Mouse (Mus musculus): ENCODE measurements around the gene H2-DMb1.

The H2-DMb1 gene

GRCm38 (mm10) chr17:34123111-34123510 lies 29.8 kb upstream of the H2-DMb1 start:
- DNase-seq (ENCODE audit: low spot score), result no peak

GRCm38 (mm10) chr17:34123518-34123917 lies 29.4 kb upstream of the H2-DMb1 start:
- peak; percentile 36 for DNase-seq (ENCODE audit: low spot score)

- no peak for DNase-seq (ENCODE audit: low spot score)
These were observed 28.2 kb upstream of the H2-DMb1 start for GRCm38 (mm10) chr17:34124649-34125048.

- DNase-seq (ENCODE audit: low spot score), result no peak
These were observed 25.9 kb upstream of the H2-DMb1 start for GRCm38 (mm10) chr17:34126826-34127420.

- no peak for DNase-seq (ENCODE audit: low spot score)
These were observed 25.4 kb upstream of the H2-DMb1 start for GRCm38 (mm10) chr17:34127475-34127874.

- no peak for DNase-seq (ENCODE audit: low spot score)
These were observed 24.5 kb upstream of the H2-DMb1 start for GRCm38 (mm10) chr17:34128264-34128937.

GRCm38 (mm10) chr17:34128944-34129791 lies 23.7 kb upstream of the H2-DMb1 start:
- no peak for DNase-seq (ENCODE audit: low spot score)

- DNase-seq (ENCODE audit: low spot score), result no peak
These were observed 22.6 kb upstream of the H2-DMb1 start for GRCm38 (mm10) chr17:34130073-34130947.

GRCm38 (mm10) chr17:34131911-34132310 lies 21.0 kb upstream of the H2-DMb1 start:
- no peak for DNase-seq (ENCODE audit: low spot score)

- DNase-seq (ENCODE audit: low spot score), result no peak
These were observed 19.6 kb upstream of the H2-DMb1 start for GRCm38 (mm10) chr17:34133289-34133688.

GRCm38 (mm10) chr17:34134451-34134850 lies 18.4 kb upstream of the H2-DMb1 start:
- DNase-seq (ENCODE audit: low spot score), result no peak

GRCm38 (mm10) chr17:34135297-34136224 lies 17.3 kb upstream of the H2-DMb1 start:
- DNase-seq (ENCODE audit: low spot score), result peak; percentile 99

GRCm38 (mm10) chr17:34137601-34138000 lies 15.3 kb upstream of the H2-DMb1 start:
- DNase-seq (ENCODE audit: low spot score), result no peak

GRCm38 (mm10) chr17:34138655-34139054 lies 14.2 kb upstream of the H2-DMb1 start:
- no peak for DNase-seq (ENCODE audit: low spot score)

GRCm38 (mm10) chr17:34139416-34139815 lies 13.5 kb upstream of the H2-DMb1 start:
- DNase-seq (ENCODE audit: low spot score), result no peak

- no peak for DNase-seq (ENCODE audit: low spot score)
These were observed 12.6 kb upstream of the H2-DMb1 start for GRCm38 (mm10) chr17:34140240-34140639.

- DNase-seq (ENCODE audit: low spot score), result no peak
These were observed 11.4 kb upstream of the H2-DMb1 start for GRCm38 (mm10) chr17:34141448-34141847.

GRCm38 (mm10) chr17:34142456-34143010 lies 10.3 kb upstream of the H2-DMb1 start:
- DNase-seq (ENCODE audit: low spot score), result no peak

GRCm38 (mm10) chr17:34143033-34143432 lies 9.8 kb upstream of the H2-DMb1 start, which contains the start of gene H2-DMb2:
Gene H2-DMb2, plus strand, starts transcription at chr17:34143307.
- peak; percentile 44 for DNase-seq (ENCODE audit: low spot score)

GRCm38 (mm10) chr17:34143461-34143860 lies 9.4 kb upstream of the H2-DMb1 start:
- no peak for DNase-seq (ENCODE audit: low spot score)
